8 mouse cellular contexts compared by ENCODE assay signal in genomic region chr3:145885851-145886464, GRCm38 (mm10). TPM values are rescaled to one million over a fixed set of nuclear protein-coding genes. Genes with fewer than 3 reads are reported as not detected.
DNase-seq lines count a peak whose midpoint lies in the region; ATAC-seq and TF ChIP-seq lines count a peak whose summit lies in the region.
"Had no signal": no experiment of that assay in that cellular context is flagged by ENCODE, and none has a peak within 500 bp of the region (broad histone marks: within the 10 kb centered on the region; RNA-seq: fewer than 3 reads in every experiment).

No protein-coding gene starts in this region.

- no peak overlapping the region for H3K4me3 ChIP-seq in liver, embryonic 16.5 days (ENCODE audit: low read depth, low read length)

- no peaks in the 10 kb centered on the region for H3K9me3 ChIP-seq in liver, embryonic 16.5 days (replicated peaks; ENCODE audit: control insufficient read depth, low read length)

- H3K36me3 ChIP-seq in liver, embryonic 16.5 days (ENCODE audit: control insufficient read depth, insufficient read depth) = no peaks in the 10 kb centered on the region

- H3K4me2 ChIP-seq in liver, embryonic 16.5 days (ENCODE audit: low read depth, low read length) = no peak overlapping the region

- DNase-seq in MN1 (ENCODE audit: low spot score) = peak; percentile 53
- peak; percentile 66 for DNase-seq in brain, embryonic 14.5 days (ENCODE audit: low read depth)
- peak; percentile 56 for DNase-seq in heart, postnatal 4 days
- DNase-seq in thymus, postnatal 0 days (ENCODE audit: low spot score) = no peak
- no peak for DNase-seq in layer of hippocampus, postnatal 36 days
- no peak for DNase-seq in ovary, adult 18-20 months (ENCODE audit: low spot score)

- WGBS in liver, embryonic 16.5 days (ENCODE audit: insufficient replicate concordance) = 48% methylated on average over 5 of the region's 5 CpGs

- H3K27me3 ChIP-seq in liver, embryonic 16.5 days (ENCODE audit: control insufficient read depth, insufficient read depth, low read depth, low read length) = no peaks in the 10 kb centered on the region

- no peak for TF ChIP-seq CTCF in brain, embryonic 14.5 days (IDR thresholded peaks at IDR 0.05; ENCODE audit: borderline replicate concordance, extremely low read depth, insufficient read depth, insufficient read length)

- H3K9ac ChIP-seq in liver, embryonic 16.5 days (ENCODE audit: low read depth, low read length) = no peak overlapping the region

- 0 out of 2 replicates have a peak, but pooled peaks have one; percentile 21 for ATAC-seq in liver, embryonic 16.5 days (ENCODE audit: low read depth)

- TF ChIP-seq POLR2A in brain, embryonic 14.5 days (IDR thresholded peaks at IDR 0.05; ENCODE audit: borderline replicate concordance, extremely low read depth, insufficient read depth, insufficient read length, poor library complexity, severe bottlenecking) = no peak

- no peaks in the 10 kb centered on the region; the same call in 1 of the 2 replicates for H3K4me1 ChIP-seq in liver, embryonic 16.5 days (ENCODE audit: control insufficient read depth, low read depth, low read length)

- peak overlapping the region; percentile 56; the same call in 1 of the 2 replicates for H3K27ac ChIP-seq in liver, embryonic 16.5 days (ENCODE audit: low read length)
- H3K27ac ChIP-seq: macrophage had no signal

RNA-seq across cellular contexts. Expression of gene Bcl10, which starts 36.6 kb away (rescaled TPM):
- polyA plus RNA-seq in brain, embryonic 14.5 days (2012; rRNA removed) = 17.0 and 19.0 TPM in 2 replicates
- total RNA-seq in heart, postnatal 4 days (2021) = 10 to 100 TPM; 25.5 to 27.4 TPM
- 20.3 and 21.5 TPM in 2 replicates for polyA plus RNA-seq in liver, embryonic 16.5 days (2015; fragmentation: Nextera tagmentation; extraction: Ambion mirVana)
- 82.5 and 88.6 TPM in 2 replicates for polyA plus RNA-seq in thymus, postnatal 0 days (2015; fragmentation: Nextera tagmentation; extraction: Ambion mirVana)
- 10 to 100 TPM; 12.0 to 12.8 TPM for total RNA-seq in layer of hippocampus, postnatal 36 days (2021)

RNA-seq across cellular contexts. Expression of gene 2410004B18Rik, which starts 51.9 kb away (rescaled TPM):
- polyA plus RNA-seq in brain, embryonic 14.5 days (2012; rRNA removed) = 41.1 and 46.6 TPM in 2 replicates
- 10 to 100 TPM; 24.8 to 25.5 TPM for total RNA-seq in heart, postnatal 4 days (2021)
- polyA plus RNA-seq in liver, embryonic 16.5 days (2015; fragmentation: Nextera tagmentation; extraction: Ambion mirVana) = 10.4 and 11.1 TPM in 2 replicates
- 42.1 and 42.2 TPM in 2 replicates for polyA plus RNA-seq in thymus, postnatal 0 days (2015; fragmentation: Nextera tagmentation; extraction: Ambion mirVana)
- 10 to 100 TPM; 43.9 to 44.7 TPM for total RNA-seq in layer of hippocampus, postnatal 36 days (2021)

Comparison
In these comparisons a context has a peak if more than half of its experiments do, and no peak if none do; other contexts are left out.
1. DNase-seq: peak in MN1 (single experiment), brain, embryonic 14.5 days (single experiment) and heart, postnatal 4 days (single experiment); none in thymus, postnatal 0 days (single experiment), layer of hippocampus, postnatal 36 days (0 of 2) and ovary, adult 18-20 months (single experiment).